Mouse (Mus musculus) testis, adult 2 months (tissue): Measurements from ENCODE around the gene Ngrn. TPM values are rescaled to one million over a fixed set of nuclear protein-coding genes. Genes with fewer than 3 reads are reported as not detected.
A peak's percentile ranks its signal among the peaks of the same experiment; 100 is the strongest.

Source experiments
- H3K27ac ChIP-seq: fragments of 200-500 bp; 2 replicates; pipeline ENCODE4 v1.5.1; 2012; ENCODE audit warnings: low read depth, low read length; ENCODE audit not compliant: control insufficient read depth, insufficient read depth
- H3K27me3 ChIP-seq: fragments of 200-500 bp; 2 replicates; pipeline ENCODE4 v1.6.1; 2012; ENCODE audit warnings: mild to moderate bottlenecking, low read length, moderate library complexity; ENCODE audit not compliant: control insufficient read depth, insufficient read depth
- H3K36me3 ChIP-seq: fragments of 200-500 bp; 2 replicates; pipeline ENCODE4 v1.6.1; 2012; ENCODE audit warnings: mild to moderate bottlenecking, low read length; ENCODE audit not compliant: control insufficient read depth, insufficient read depth
- H3K4me1 ChIP-seq: fragments of 200-500 bp; 2 replicates; pipeline ENCODE4 v1.6.1; 2012; ENCODE audit warnings: low read length; ENCODE audit not compliant: control insufficient read depth, insufficient read depth
- H3K4me3 ChIP-seq: fragments of 200-500 bp; 2 replicates; pipeline ENCODE4 v1.5.1; 2012; ENCODE audit warnings: low read depth, mild to moderate bottlenecking, low read length, moderate library complexity, mixed read lengths; ENCODE audit not compliant: control insufficient read depth
- CTCF ChIP-seq: fragments of 200-500 bp; IDR thresholded peaks from 2 replicates; pipeline ENCODE4 v1.5.1; 2012; ENCODE audit warnings: low read depth, mild to moderate bottlenecking, inconsistent platforms, low read length, moderate library complexity; ENCODE audit not compliant: control insufficient read depth, insufficient read depth, insufficient replicate concordance
- POLR2A ChIP-seq: fragments of 200-500 bp; IDR thresholded peaks from 2 replicates; pipeline ENCODE4 v1.6.1; 2012; ENCODE audit warnings: low read depth, mild to moderate bottlenecking, inconsistent platforms, low read length, moderate library complexity; ENCODE audit not compliant: control insufficient read depth
- polyA plus RNA-seq: library from polyadenylated mRNA; depleted of rRNA; stranded (reverse); fragments of >200 nt; gene quantifications from 2 replicates; pipeline ENCODE4 v1.2.3, GENCODE M21; 2012

Gene Ngrn
- polyA plus RNA-seq, 1 experiment, result 10.1 TPM

DNA sequence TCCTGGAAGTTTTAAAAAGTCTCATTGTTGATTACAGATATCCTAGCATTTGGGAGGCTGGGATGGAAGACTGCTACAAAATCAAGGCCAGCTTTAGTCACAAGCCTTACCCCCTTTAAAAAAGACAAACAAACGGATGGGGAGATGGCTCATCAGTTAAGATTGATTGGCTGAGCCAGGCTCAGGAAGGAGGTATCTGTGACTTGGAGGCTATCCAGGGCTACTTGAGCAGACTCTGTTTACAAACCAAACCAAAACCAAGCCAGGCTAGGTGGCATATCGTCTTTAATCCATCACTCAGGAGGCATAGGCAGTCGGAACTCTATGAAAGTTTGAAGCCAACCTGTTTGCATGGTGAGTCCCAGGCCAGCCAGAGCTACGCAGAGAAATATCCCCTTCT, 19.4 kb upstream of the Ngrn start:
- Histone ChIP-seq H3K27ac (no peak overlapping the region), H3K36me3 (no peaks in the 10 kb centered on the region)
- no peak for TF ChIP-seq POLR2A
- TF ChIP-seq CTCF, result no peak

GRCm38 (mm10) chr7:80244851-80245250, 16.2 kb upstream of the Ngrn start:
- no peak for TF ChIP-seq CTCF
- TF ChIP-seq POLR2A, result no peak
- Histone ChIP-seq H3K4me3 (peak overlapping the region; percentile 23; the same call in 1 of the 2 replicates), H3K36me3 (no peaks in the 10 kb centered on the region; the same call in 1 of the 2 replicates), H3K27ac (no peak overlapping the region), H3K4me1 (no peaks in the 10 kb centered on the region; the same call in 1 of the 2 replicates), H3K27me3 (no peaks in the 10 kb centered on the region)

More for the DNA sequence above, 19.4 kb upstream of the Ngrn start:
- H3K27me3 ChIP-seq, result no peaks in the 10 kb centered on the region
- H3K4me3 ChIP-seq, result no peak overlapping the region
- no peaks in the 10 kb centered on the region; the same call in 1 of the 2 replicates for H3K4me1 ChIP-seq

DNA sequence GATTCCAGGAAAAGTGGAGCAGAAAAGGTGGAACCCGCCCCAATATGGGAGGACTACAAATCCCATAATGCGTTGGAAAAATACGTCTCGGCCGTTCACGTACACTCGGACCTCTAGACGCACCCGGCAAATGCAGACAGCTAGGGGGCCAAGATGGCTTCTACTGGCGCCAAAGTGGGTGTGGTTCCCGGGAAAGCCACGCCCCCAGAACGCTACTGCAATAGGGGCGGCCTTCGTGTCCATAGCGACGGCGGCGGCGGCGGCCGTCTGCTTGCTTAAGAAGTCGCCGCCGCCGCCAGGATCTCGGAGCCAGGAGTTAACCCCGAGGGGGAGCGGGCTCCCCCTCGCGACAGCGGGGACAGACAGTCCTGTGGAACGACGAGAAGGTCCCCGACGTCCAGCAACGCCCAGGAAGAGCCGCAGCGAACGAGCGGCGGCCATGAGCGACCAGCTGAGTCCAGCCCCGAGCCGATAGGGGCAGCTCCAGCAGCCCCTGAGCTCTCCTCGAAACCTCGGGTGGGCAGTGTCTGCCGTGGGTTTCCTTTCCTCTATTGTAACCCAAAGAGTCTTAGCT, 14.8 kb upstream of the Ngrn start, which contains the start of gene Ttll13:
TSS of gene Ttll13 (plus strand) at position 229 of the 574 bp plus-strand sequence.
- TF ChIP-seq POLR2A, result peak; percentile 64
- peak; percentile 14; the same call in 1 of the 2 replicates for TF ChIP-seq CTCF
- no peaks in the 10 kb centered on the region; the same call in 1 of the 2 replicates for H3K36me3 ChIP-seq
- H3K27me3 ChIP-seq, result no peaks in the 10 kb centered on the region
- H3K4me3 ChIP-seq, result peak within 1 kb of the TSS; percentile 93
- H3K27ac ChIP-seq, result peak within 1 kb of the TSS; percentile 91
- H3K4me1 ChIP-seq, result no peaks in the 10 kb centered on the region; the same call in 1 of the 2 replicates

- Histone ChIP-seq H3K27me3 (no peaks in the 10 kb centered on the region), H3K36me3 (no peaks in the 10 kb centered on the region; the same call in 1 of the 2 replicates), H3K27ac (no peak overlapping the region), H3K4me1 (no peaks in the 10 kb centered on the region; the same call in 1 of the 2 replicates), H3K4me3 (peak overlapping the region; percentile 93)
- TF ChIP-seq POLR2A, result no peak
- no peak for TF ChIP-seq CTCF
Measured at GRCm38 (mm10) chr7:80246859-80247258, 14.2 kb upstream of the Ngrn start.

DNA sequence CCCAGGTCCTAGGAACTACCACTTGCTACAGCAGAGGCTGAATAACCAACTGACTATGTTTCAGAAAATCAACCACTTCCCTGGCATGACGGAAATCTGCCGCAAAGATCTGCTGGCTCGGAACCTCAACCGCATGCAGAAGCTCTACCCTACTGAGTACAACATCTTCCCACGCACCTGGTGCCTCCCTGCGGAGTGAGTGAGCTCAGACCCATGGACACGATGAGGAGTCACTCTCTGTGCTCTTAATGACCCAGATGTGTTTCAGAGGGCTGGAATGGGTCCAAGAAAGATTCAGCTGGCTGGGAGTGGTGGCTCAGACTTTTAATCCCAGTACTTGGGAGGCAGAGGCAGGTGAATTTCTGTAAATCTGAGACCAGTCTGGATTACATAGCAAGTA, 8.6 kb upstream of the Ngrn start:
- Histone ChIP-seq H3K4me3 (no peak overlapping the region), H3K4me1 (no peaks in the 10 kb centered on the region), H3K27me3 (no peaks in the 10 kb centered on the region), H3K36me3 (no peaks in the 10 kb centered on the region; the same call in 1 of the 2 replicates), H3K27ac (no peak overlapping the region)
- TF ChIP-seq POLR2A (no peak), CTCF (no peak)

DNA sequence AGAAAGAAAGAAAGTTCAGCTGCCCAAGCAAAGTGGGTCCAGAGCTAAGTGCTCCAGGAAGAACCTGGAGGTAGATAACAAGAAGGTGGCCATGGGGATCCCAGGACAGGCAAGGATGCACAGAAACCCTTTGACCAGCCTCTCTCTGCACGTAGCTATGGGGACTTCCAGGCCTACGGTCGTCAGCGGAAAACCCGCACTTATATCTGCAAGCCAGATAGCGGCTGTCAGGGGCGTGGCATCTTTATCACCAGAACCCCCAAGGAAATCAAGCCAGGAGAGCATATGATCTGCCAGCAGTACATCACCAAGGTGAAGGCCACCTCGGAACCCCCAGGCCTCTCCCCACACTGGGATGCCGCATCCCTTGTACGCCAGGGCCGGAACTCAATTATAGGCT, 8.1 kb upstream of the Ngrn start:
- no peak for TF ChIP-seq POLR2A
- no peak for TF ChIP-seq CTCF
- H3K27ac ChIP-seq, result no peak overlapping the region
- no peaks in the 10 kb centered on the region; the same call in 1 of the 2 replicates for H3K36me3 ChIP-seq
- no peaks in the 10 kb centered on the region for H3K27me3 ChIP-seq
- no peak overlapping the region for H3K4me3 ChIP-seq
- no peaks in the 10 kb centered on the region for H3K4me1 ChIP-seq

GRCm38 (mm10) chr7:80255981-80256380, 5.0 kb upstream of the Ngrn start:
- no peak overlapping the region for H3K4me3 ChIP-seq
- TF ChIP-seq POLR2A, result no peak
- TF ChIP-seq CTCF, result no peak
- no peaks in the 10 kb centered on the region for H3K36me3 ChIP-seq
- no peaks in the 10 kb centered on the region for H3K27me3 ChIP-seq
- no peak overlapping the region for H3K27ac ChIP-seq
- peaks cover 7% of the 10 kb centered on the region for H3K4me1 ChIP-seq
